Mouse (Mus musculus) liver, adult (tissue): ENCODE data around the gene Mrps7.

ENCODE experiments used
- GATA4 ChIP-seq: IDR thresholded peaks from 2 replicates; pipeline ENCODE4 v1.6.1; 2014; ENCODE audit warnings: mild to moderate bottlenecking, low read length; ENCODE audit not compliant: insufficient replicate concordance

Mrps7 gene

GRCm38 (mm10) chr11:115603476-115604303 lies at the start of gene Mrps7, which contains the start of gene Gga3:
Gene Mrps7 (plus strand): TSS chr11:115603925.
Gene Gga3 (minus strand): TSS chr11:115604051.
- peak; percentile 14; the same call in 1 of the 2 replicates for TF ChIP-seq GATA4

GRCm38 (mm10) chr11:115555717-115556116 lies 48.0 kb upstream of the Mrps7 start:
- TF ChIP-seq GATA4: no peak

GRCm38 (mm10) chr11:115563406-115563805 lies 40.3 kb upstream of the Mrps7 start:
- TF ChIP-seq GATA4: no peak

GRCm38 (mm10) chr11:115564064-115564809 lies 39.5 kb upstream of the Mrps7 start, which contains the start of gene Nup85:
Gene Nup85 (plus strand): TSS chr11:115564434.
- TF ChIP-seq GATA4: peak; percentile 96; the same call in 1 of the 2 replicates

GRCm38 (mm10) chr11:115564961-115565360 lies 38.8 kb upstream of the Mrps7 start:
- no peak for TF ChIP-seq GATA4

GRCm38 (mm10) chr11:115579080-115579479 lies 24.6 kb upstream of the Mrps7 start:
- TF ChIP-seq GATA4: no peak

- TF ChIP-seq GATA4: no peak
Observed at GRCm38 (mm10) chr11:115582913-115583606, 20.7 kb upstream of the Mrps7 start.

GRCm38 (mm10) chr11:115584376-115585073 lies 19.2 kb upstream of the Mrps7 start:
- TF ChIP-seq GATA4: no peak

GRCm38 (mm10) chr11:115585573-115586100 lies 18.1 kb upstream of the Mrps7 start:
- no peak for TF ChIP-seq GATA4

- no peak for TF ChIP-seq GATA4
Observed at GRCm38 (mm10) chr11:115586403-115586802, 17.3 kb upstream of the Mrps7 start.

GRCm38 (mm10) chr11:115587984-115588383 lies 15.7 kb upstream of the Mrps7 start:
- no peak for TF ChIP-seq GATA4

GRCm38 (mm10) chr11:115590526-115591075 lies 13.1 kb upstream of the Mrps7 start:
- TF ChIP-seq GATA4: no peak

- no peak for TF ChIP-seq GATA4
Observed at GRCm38 (mm10) chr11:115595209-115595608, 8.5 kb upstream of the Mrps7 start.

GRCm38 (mm10) chr11:115598309-115598708 lies 5.4 kb upstream of the Mrps7 start:
- TF ChIP-seq GATA4: no peak
